Mouse (Mus musculus): ENCODE results near the gene Sdhb. TPM values are rescaled to one million over a fixed set of nuclear protein-coding genes. Genes with fewer than 3 reads are reported as not detected.

Sdhb gene
- total and polyA plus RNA-seq, 2 experiments from 2014 or later, result 194 to 529 TPM

DNA sequence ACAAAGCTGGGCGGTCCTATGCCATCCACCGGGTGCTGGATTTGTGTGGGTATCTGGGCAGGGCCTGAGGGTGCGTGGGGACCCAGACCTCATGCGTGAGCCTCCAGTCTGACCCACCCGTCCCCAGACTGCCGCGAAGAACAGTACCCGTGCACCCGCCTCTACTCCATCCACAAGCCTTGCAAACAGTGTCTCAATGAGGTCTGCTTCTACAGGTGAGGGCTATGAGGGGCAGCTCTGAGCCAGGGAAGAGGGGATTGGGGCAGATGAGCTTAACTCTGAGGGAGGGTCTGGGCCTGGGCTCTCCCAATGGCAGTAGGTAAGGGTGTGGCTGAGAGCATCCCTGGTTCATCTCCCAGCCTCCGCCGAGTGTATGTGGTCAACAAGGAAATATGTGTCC, 53.9 kb downstream of the Sdhb start:
- no peak overlapping the region for H3K4me2 ChIP-seq (ENCODE audit: low read depth, low read length, poor library complexity, severe bottlenecking)
- no peak overlapping the region for H3K9ac ChIP-seq (replicated peaks; ENCODE audit: low read length, poor library complexity, severe bottlenecking)
- 89% methylated on average over 11 of the region's 11 CpGs for WGBS
- no peaks in the 10 kb centered on the region for H3K9me3 ChIP-seq (ENCODE audit: low read length)
- no peak for TF ChIP-seq CTCF (IDR thresholded peaks at IDR 0.05)
- no peak overlapping the region for H3K4me3 ChIP-seq (ENCODE audit: low read depth, low read length)
- peaks cover 32% of the 10 kb centered on the region for H3K36me3 ChIP-seq (ENCODE audit: insufficient read depth, low read length)
- peaks cover 21% of the 10 kb centered on the region for H3K4me1 ChIP-seq (ENCODE audit: insufficient read depth, low read length)
- DNase-seq (ENCODE audit: low spot score) (no peak), ATAC-seq (ENCODE audit: low FRiP score) (no peak)
- H3K27ac ChIP-seq (ENCODE audit: low read depth, low read length), result no peak overlapping the region
- no peaks in the 10 kb centered on the region for H3K27me3 ChIP-seq (ENCODE audit: insufficient read depth, low read length)

DNA sequence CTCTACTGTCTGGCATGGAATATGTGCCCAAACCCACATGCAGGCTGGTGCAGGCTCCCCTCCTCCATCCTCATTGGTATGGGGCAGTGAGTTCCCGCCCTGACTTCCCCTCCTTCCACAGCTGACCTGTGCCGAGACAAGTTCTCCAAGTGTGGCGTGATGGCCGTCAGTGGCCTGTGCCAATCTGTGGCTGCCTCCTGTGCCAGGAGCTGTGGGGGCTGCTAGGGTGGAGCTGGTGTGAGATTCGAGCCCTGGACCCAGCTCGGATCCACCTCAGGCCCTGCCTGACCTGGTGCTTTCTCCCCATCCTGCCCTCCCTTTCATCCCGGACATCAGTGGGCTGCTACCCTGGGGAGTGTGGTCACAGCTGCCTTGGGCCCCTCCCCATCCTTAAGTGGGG, 54.4 kb downstream of the Sdhb start:
- DNase-seq (ENCODE audit: low spot score), result no peak
- Histone ChIP-seq H3K9me3 (ENCODE audit: low read length) (no peaks in the 10 kb centered on the region), H3K36me3 (ENCODE audit: insufficient read depth, low read length) (peaks cover 32% of the 10 kb centered on the region), H3K27me3 (ENCODE audit: insufficient read depth, low read length) (no peaks in the 10 kb centered on the region), H3K4me2 (ENCODE audit: low read depth, low read length, poor library complexity, severe bottlenecking) (no peak overlapping the region), H3K4me3 (ENCODE audit: low read depth, low read length) (no peak overlapping the region), H3K9ac (replicated peaks; ENCODE audit: low read length, poor library complexity, severe bottlenecking) (no peak overlapping the region), H3K4me1 (ENCODE audit: insufficient read depth, low read length) (peaks cover 16% of the 10 kb centered on the region), H3K27ac (ENCODE audit: low read depth, low read length) (no peak overlapping the region)
- no peak for TF ChIP-seq CTCF (IDR thresholded peaks at IDR 0.05)
- no peak for ATAC-seq (ENCODE audit: low FRiP score)
- WGBS, result 75% methylated on average over 7 of the region's 7 CpGs

DNA sequence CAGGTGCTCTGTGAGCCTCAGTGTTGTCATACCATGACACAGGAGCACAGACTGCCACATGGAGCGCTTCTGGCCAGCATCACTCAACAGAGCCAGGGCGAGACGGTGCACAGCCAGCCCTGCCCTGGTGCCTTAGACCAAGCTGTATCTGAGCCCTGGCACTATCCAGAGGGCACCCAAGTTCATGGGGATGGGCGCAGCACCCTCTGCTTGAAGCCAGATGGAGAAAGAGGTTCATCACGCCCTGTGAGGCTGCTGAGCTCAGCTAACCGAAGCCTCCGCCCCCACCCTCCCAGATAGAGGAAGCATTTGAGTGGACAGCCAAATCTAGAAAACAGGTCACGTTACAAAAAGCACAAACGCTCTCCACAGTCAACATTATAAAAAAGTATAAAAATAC, 55.3 kb downstream of the Sdhb start:
- H3K4me2 ChIP-seq (ENCODE audit: low read depth, low read length, poor library complexity, severe bottlenecking), result no peak overlapping the region
- no peak for ATAC-seq (ENCODE audit: low FRiP score)
- no peaks in the 10 kb centered on the region for H3K27me3 ChIP-seq (ENCODE audit: insufficient read depth, low read length)
- peaks cover 20% of the 10 kb centered on the region for H3K4me1 ChIP-seq (ENCODE audit: insufficient read depth, low read length)
- H3K4me3 ChIP-seq (ENCODE audit: low read depth, low read length), result no peak overlapping the region
- no peak overlapping the region for H3K9ac ChIP-seq (replicated peaks; ENCODE audit: low read length, poor library complexity, severe bottlenecking)
- H3K36me3 ChIP-seq (ENCODE audit: insufficient read depth, low read length), result peaks cover 32% of the 10 kb centered on the region
- TF ChIP-seq CTCF (IDR thresholded peaks at IDR 0.05), result no peak
- no peaks in the 10 kb centered on the region for H3K9me3 ChIP-seq (ENCODE audit: low read length)
- no peak for DNase-seq (ENCODE audit: low spot score)
- H3K27ac ChIP-seq (ENCODE audit: low read depth, low read length), result peak overlapping the region; percentile 32; the same call in 1 of the 2 replicates
- WGBS, result 81% methylated on average over 9 of the region's 9 CpGs

DNA sequence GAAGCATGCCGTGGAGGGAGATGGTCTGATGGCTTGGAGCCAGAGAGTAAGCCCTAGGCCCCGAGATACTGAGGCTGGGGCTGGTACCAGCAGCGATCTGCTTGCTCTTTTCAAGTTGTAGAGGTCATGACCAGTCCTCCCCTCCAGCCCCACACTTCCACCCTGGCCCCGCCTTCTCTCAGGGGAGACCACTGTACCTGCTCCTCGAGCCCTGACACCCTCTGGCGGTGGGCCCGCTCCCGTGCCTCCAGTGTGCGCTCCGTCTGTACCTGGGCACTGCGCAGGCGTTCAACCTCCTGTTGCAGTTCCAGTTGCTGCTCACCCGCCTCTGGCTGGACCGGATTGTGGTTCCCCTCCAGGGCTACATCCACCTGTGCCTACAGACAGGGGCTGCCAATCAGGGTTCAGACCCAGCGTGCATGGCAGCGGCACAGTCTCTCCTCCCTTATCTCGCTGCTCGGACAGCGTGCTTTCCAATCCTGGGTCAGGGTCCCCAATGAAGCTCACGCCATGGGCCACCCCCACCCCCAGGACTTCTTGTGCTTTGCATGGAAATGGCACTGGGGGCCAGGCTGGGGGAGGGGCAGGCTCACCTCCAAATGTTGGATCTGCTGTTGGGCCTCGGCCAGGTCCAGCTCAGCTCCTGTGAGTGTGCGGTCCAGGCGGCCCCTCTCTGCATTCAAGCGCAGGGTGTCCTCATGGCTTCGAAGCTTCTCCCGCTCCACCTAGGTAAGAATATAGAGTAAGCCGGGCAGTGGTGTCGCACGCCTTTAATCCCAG, 56.8 kb downstream of the Sdhb start:
- 0 out of 2 replicates have a peak, but pooled peaks cover 7% of the 10 kb centered on the region for H3K4me1 ChIP-seq (ENCODE audit: insufficient read depth, low read length)
- H3K4me3 ChIP-seq (ENCODE audit: low read depth, low read length), result no peak overlapping the region
- H3K27me3 ChIP-seq (ENCODE audit: insufficient read depth, low read length), result no peaks in the 10 kb centered on the region
- ATAC-seq (ENCODE audit: low FRiP score), result no peak
- 82% methylated on average over 29 of the region's 29 CpGs for whole genome bisulfite sequencing
- no peak for TF ChIP-seq CTCF (IDR thresholded peaks at IDR 0.05)
- no peak overlapping the region for H3K4me2 ChIP-seq (ENCODE audit: low read depth, low read length, poor library complexity, severe bottlenecking)
- no peaks in the 10 kb centered on the region for H3K9me3 ChIP-seq (ENCODE audit: low read length)
- H3K27ac ChIP-seq (ENCODE audit: low read depth, low read length), result no peak overlapping the region
- peaks cover 32% of the 10 kb centered on the region for H3K36me3 ChIP-seq (ENCODE audit: insufficient read depth, low read length)
- no peak overlapping the region for H3K9ac ChIP-seq (replicated peaks; ENCODE audit: low read length, poor library complexity, severe bottlenecking)
- no peak for DNase-seq (ENCODE audit: low spot score)

DNA sequence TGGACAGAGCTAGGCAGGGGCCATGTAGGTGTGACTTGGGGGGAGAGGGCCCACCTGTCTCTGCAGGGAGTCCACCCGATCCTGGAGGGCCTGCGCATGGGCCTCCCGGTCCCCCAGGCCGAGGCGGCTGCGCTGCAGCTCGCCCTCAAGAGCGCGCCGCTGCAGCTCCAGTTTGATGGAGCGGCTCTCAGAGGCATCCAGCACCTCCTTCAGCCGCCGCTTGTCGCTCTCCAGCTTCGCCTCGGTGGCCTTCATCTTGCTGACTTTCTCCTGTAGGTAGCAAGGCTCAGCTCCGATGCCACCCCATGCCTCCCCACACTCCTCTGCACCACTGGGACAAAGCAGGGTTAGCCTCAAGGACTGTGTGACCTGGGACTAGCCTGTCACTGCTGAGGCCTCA, 59.2 kb downstream of the Sdhb start:
- no peak overlapping the region for H3K27ac ChIP-seq (ENCODE audit: low read depth, low read length)
- 0 out of 2 replicates have a peak, but pooled peaks cover 7% of the 10 kb centered on the region for H3K4me1 ChIP-seq (ENCODE audit: insufficient read depth, low read length)
- ATAC-seq (ENCODE audit: low FRiP score) (no peak), DNase-seq (ENCODE audit: low spot score) (no peak)
- no peak overlapping the region for H3K9ac ChIP-seq (replicated peaks; ENCODE audit: low read length, poor library complexity, severe bottlenecking)
- WGBS, result 90% methylated on average over 17 of the region's 17 CpGs
- no peak overlapping the region for H3K4me3 ChIP-seq (ENCODE audit: low read depth, low read length)
- H3K9me3 ChIP-seq (ENCODE audit: low read length), result no peaks in the 10 kb centered on the region
- peaks cover 16% of the 10 kb centered on the region for H3K36me3 ChIP-seq (ENCODE audit: insufficient read depth, low read length)
- no peak overlapping the region for H3K4me2 ChIP-seq (ENCODE audit: low read depth, low read length, poor library complexity, severe bottlenecking)
- no peak for TF ChIP-seq CTCF (IDR thresholded peaks at IDR 0.05)
- H3K27me3 ChIP-seq (ENCODE audit: insufficient read depth, low read length), result no peaks in the 10 kb centered on the region

DNA sequence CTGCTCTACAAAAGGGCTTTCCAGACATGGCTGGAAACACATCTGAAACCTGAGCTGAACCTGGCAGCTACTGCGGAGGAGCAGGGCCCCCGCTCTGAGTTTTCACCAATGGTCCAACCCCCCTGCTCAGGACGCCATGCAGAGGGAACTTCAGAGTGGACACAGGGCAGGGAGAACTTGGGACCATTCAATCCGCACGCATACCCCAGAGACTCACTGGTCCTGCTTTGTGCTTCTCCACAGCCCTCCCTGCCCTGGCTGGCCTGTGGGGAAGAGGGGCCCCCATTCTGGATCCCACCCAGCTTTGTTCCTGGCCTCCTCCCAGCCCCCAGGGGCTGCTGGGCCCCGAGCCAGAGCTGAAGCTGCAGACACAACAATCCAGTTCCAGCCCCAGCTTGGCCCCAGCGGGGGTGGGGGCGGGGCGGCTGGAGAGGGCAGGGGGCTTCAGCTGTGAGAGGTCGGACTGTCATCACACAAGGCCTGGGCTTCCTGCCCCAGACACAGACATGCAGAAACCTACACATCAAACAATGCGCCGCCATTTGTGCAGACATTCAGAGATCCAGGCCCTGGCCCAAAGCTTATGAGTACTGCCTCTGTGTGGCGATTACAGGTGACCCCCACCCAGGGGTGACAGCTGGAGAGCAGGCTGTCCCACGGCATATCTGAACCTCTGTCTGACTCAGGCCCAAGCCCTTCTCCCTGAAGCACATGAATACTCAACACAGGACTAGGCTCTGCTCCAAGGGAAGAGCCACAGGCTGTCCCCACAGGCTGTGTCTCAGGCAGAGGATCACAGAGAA, 60.0 kb downstream of the Sdhb start:
- WGBS, result 21% methylated on average over 14 of the region's 14 CpGs
- no peaks in the 10 kb centered on the region for H3K27me3 ChIP-seq (ENCODE audit: insufficient read depth, low read length)
- no peaks in the 10 kb centered on the region for H3K9me3 ChIP-seq (ENCODE audit: low read length)
- H3K4me2 ChIP-seq (ENCODE audit: low read depth, low read length, poor library complexity, severe bottlenecking), result no peak overlapping the region
- no peak overlapping the region for H3K9ac ChIP-seq (replicated peaks; ENCODE audit: low read length, poor library complexity, severe bottlenecking)
- peak overlapping the region; percentile 52 for H3K27ac ChIP-seq (ENCODE audit: low read depth, low read length)
- DNase-seq (ENCODE audit: low spot score) (peak; percentile 81), ATAC-seq (ENCODE audit: low FRiP score) (peak; percentile 59)
- peaks cover 12% of the 10 kb centered on the region for H3K36me3 ChIP-seq (ENCODE audit: insufficient read depth, low read length)
- 0 out of 2 replicates have a peak, but pooled peaks cover 7% of the 10 kb centered on the region for H3K4me1 ChIP-seq (ENCODE audit: insufficient read depth, low read length)
- H3K4me3 ChIP-seq (ENCODE audit: low read depth, low read length), result no peak overlapping the region
- TF ChIP-seq CTCF (IDR thresholded peaks at IDR 0.05), result no peak

All from midbrain, postnatal 0 days (tissue).